Mouse (Mus musculus): Measurements from ENCODE around the gene Wdr73. TPM values are rescaled to one million over a fixed set of nuclear protein-coding genes. Genes with fewer than 3 reads are reported as not detected.

The Wdr73 gene
- polyA plus RNA-seq, 1 experiment from 2014 or later: 36.2 TPM

GRCm38 (mm10) chr7:80893086-80893752 is 7.8 kb downstream of the Wdr73 start:
- no peak overlapping the region for H3K27ac ChIP-seq (replicated peaks)

GRCm38 (mm10) chr7:80889841-80890241 is 11.2 kb downstream of the Wdr73 start:
- Histone ChIP-seq H3K9me3 (no peaks in the 10 kb centered on the region), H3K27me3 (no peaks in the 10 kb centered on the region), H3K4me2 (no peak overlapping the region), H3K27ac (replicated peaks) (peak overlapping the region; percentile 47), H3K4me3 (no peak overlapping the region), H3K36me3 (peaks cover 27% of the 10 kb centered on the region), H3K4me1 (replicated peaks) (peaks cover 8% of the 10 kb centered on the region; the same call in 1 of the 2 replicates), H3K9ac (no peak overlapping the region)
- no peak for ATAC-seq (ENCODE audit: low FRiP score, low read depth)
- 81% methylated on average over 13 of the region's 13 CpGs for WGBS

More at GRCm38 (mm10) chr7:80893086-80893752, 7.8 kb downstream of the Wdr73 start:
- Histone ChIP-seq H3K27me3 (no peaks in the 10 kb centered on the region), H3K4me2 (no peak overlapping the region), H3K36me3 (peaks cover 41% of the 10 kb centered on the region), H3K4me1 (replicated peaks) (peaks cover 8% of the 10 kb centered on the region; the same call in 1 of the 2 replicates), H3K4me3 (no peak overlapping the region), H3K9ac (no peak overlapping the region), H3K9me3 (no peaks in the 10 kb centered on the region)
- no peak for ATAC-seq (ENCODE audit: low FRiP score, low read depth)
- 89% methylated on average over 15 of the region's 15 CpGs for WGBS

- peak overlapping the region; percentile 47 for H3K27ac ChIP-seq (replicated peaks)
- peaks cover 22% of the 10 kb centered on the region for H3K36me3 ChIP-seq
- H3K9me3 ChIP-seq: no peaks in the 10 kb centered on the region
- H3K4me1 ChIP-seq (replicated peaks): peaks cover 8% of the 10 kb centered on the region; the same call in 1 of the 2 replicates
- no peak overlapping the region for H3K4me2 ChIP-seq
- H3K9ac ChIP-seq: no peak overlapping the region
- no peak overlapping the region for H3K4me3 ChIP-seq
- ATAC-seq (ENCODE audit: low FRiP score, low read depth): peak; percentile 78
- 37% methylated on average over 9 of the region's 9 CpGs for WGBS
- no peaks in the 10 kb centered on the region for H3K27me3 ChIP-seq
Observed at GRCm38 (mm10) chr7:80889021-80889511, 12.0 kb downstream of the Wdr73 start.

- H3K27ac ChIP-seq (replicated peaks): 0 out of 2 replicates have a peak overlapping the region, but pooled peaks have one; percentile 47
- no peaks in the 10 kb centered on the region for H3K27me3 ChIP-seq
- whole genome bisulfite sequencing: 66% methylated on average over 7 of the region's 7 CpGs
- H3K9me3 ChIP-seq: no peaks in the 10 kb centered on the region
- no peak overlapping the region for H3K9ac ChIP-seq
- H3K4me3 ChIP-seq: no peak overlapping the region
- peaks cover 21% of the 10 kb centered on the region for H3K36me3 ChIP-seq
- H3K4me1 ChIP-seq (replicated peaks): peaks cover 8% of the 10 kb centered on the region; the same call in 1 of the 2 replicates
- no peak; the same call in 1 of the 2 replicates for ATAC-seq (ENCODE audit: low FRiP score, low read depth)
- no peak overlapping the region for H3K4me2 ChIP-seq
Observed at GRCm38 (mm10) chr7:80888595-80888994, 12.5 kb downstream of the Wdr73 start.

GRCm38 (mm10) chr7:80885666-80886065 is 15.4 kb downstream of the Wdr73 start:
- H3K4me1 ChIP-seq (replicated peaks): peaks cover 17% of the 10 kb centered on the region
- WGBS: 8% methylated on average over 1 of the region's 1 CpGs
- no peaks in the 10 kb centered on the region for H3K27me3 ChIP-seq
- ATAC-seq (ENCODE audit: low FRiP score, low read depth): no peak
- no peak overlapping the region for H3K4me3 ChIP-seq
- no peaks in the 10 kb centered on the region for H3K36me3 ChIP-seq
- H3K9me3 ChIP-seq: no peaks in the 10 kb centered on the region
- H3K27ac ChIP-seq (replicated peaks): no peak overlapping the region
- H3K4me2 ChIP-seq: no peak overlapping the region
- no peak overlapping the region for H3K9ac ChIP-seq

- peak; percentile 82 for ATAC-seq (ENCODE audit: low FRiP score, low read depth)
- Histone ChIP-seq H3K4me1 (replicated peaks) (peaks cover 9% of the 10 kb centered on the region), H3K9me3 (no peaks in the 10 kb centered on the region), H3K27ac (replicated peaks) (no peak overlapping the region), H3K9ac (no peak overlapping the region), H3K36me3 (peaks cover 2% of the 10 kb centered on the region; the same call in 1 of the 2 replicates), H3K4me3 (peak overlapping the region; percentile 24), H3K27me3 (no peaks in the 10 kb centered on the region), H3K4me2 (peak overlapping the region; percentile 54)
- 27% methylated on average over 14 of the region's 14 CpGs for WGBS
Observed at GRCm38 (mm10) chr7:80882830-80883505, 18.1 kb downstream of the Wdr73 start.

GRCm38 (mm10) chr7:80875727-80876126 is 25.3 kb downstream of the Wdr73 start:
- WGBS: 33% methylated on average over 37 of the region's 37 CpGs
- no peak overlapping the region for H3K27ac ChIP-seq (replicated peaks)
- ATAC-seq (ENCODE audit: low FRiP score, low read depth): no peak
- H3K4me1 ChIP-seq (replicated peaks): no peaks in the 10 kb centered on the region
- peaks cover 42% of the 10 kb centered on the region for H3K36me3 ChIP-seq
- H3K4me3 ChIP-seq: no peak overlapping the region
- H3K9me3 ChIP-seq: no peaks in the 10 kb centered on the region
- no peak overlapping the region for H3K9ac ChIP-seq
- no peak overlapping the region for H3K4me2 ChIP-seq
- no peaks in the 10 kb centered on the region for H3K27me3 ChIP-seq

- no peaks in the 10 kb centered on the region for H3K4me1 ChIP-seq (replicated peaks)
- ATAC-seq (ENCODE audit: low FRiP score, low read depth): no peak
- H3K9ac ChIP-seq: no peak overlapping the region
- H3K36me3 ChIP-seq: peaks cover 61% of the 10 kb centered on the region
- no peak overlapping the region for H3K4me2 ChIP-seq
- H3K27ac ChIP-seq (replicated peaks): no peak overlapping the region
- no peak overlapping the region for H3K4me3 ChIP-seq
- no peaks in the 10 kb centered on the region for H3K27me3 ChIP-seq
- 94% methylated on average over 2 of the region's 2 CpGs for WGBS
- H3K9me3 ChIP-seq: no peaks in the 10 kb centered on the region
Observed at GRCm38 (mm10) chr7:80873631-80874030, 27.4 kb downstream of the Wdr73 start.

GRCm38 (mm10) chr7:80873038-80873437 is 28.0 kb downstream of the Wdr73 start:
- Histone ChIP-seq H3K27me3 (no peaks in the 10 kb centered on the region), H3K4me3 (no peak overlapping the region), H3K4me1 (replicated peaks) (no peaks in the 10 kb centered on the region), H3K36me3 (peaks cover 66% of the 10 kb centered on the region), H3K9me3 (no peaks in the 10 kb centered on the region), H3K4me2 (no peak overlapping the region), H3K9ac (no peak overlapping the region), H3K27ac (replicated peaks) (no peak overlapping the region)
- 79% methylated on average over 5 of the region's 5 CpGs for WGBS
- no peak for ATAC-seq (ENCODE audit: low FRiP score, low read depth)

GRCm38 (mm10) chr7:80868686-80869085 is 32.4 kb downstream of the Wdr73 start:
- Histone ChIP-seq H3K4me1 (replicated peaks) (peaks cover 27% of the 10 kb centered on the region), H3K27ac (replicated peaks) (no peak overlapping the region), H3K4me3 (no peak overlapping the region), H3K4me2 (no peak overlapping the region), H3K9ac (no peak overlapping the region), H3K36me3 (peaks cover 80% of the 10 kb centered on the region), H3K27me3 (no peaks in the 10 kb centered on the region), H3K9me3 (no peaks in the 10 kb centered on the region)
- WGBS: 97% methylated on average over 2 of the region's 2 CpGs
- ATAC-seq (ENCODE audit: low FRiP score, low read depth): no peak

- H3K9me3 ChIP-seq: no peaks in the 10 kb centered on the region
- H3K4me2 ChIP-seq: no peak overlapping the region
- peaks cover 47% of the 10 kb centered on the region for H3K4me1 ChIP-seq (replicated peaks)
- no peak overlapping the region for H3K27ac ChIP-seq (replicated peaks)
- H3K4me3 ChIP-seq: no peak overlapping the region
- H3K36me3 ChIP-seq: peaks cover 63% of the 10 kb centered on the region
- WGBS: 93% methylated on average over 7 of the region's 7 CpGs
- H3K9ac ChIP-seq: no peak overlapping the region
- ATAC-seq (ENCODE audit: low FRiP score, low read depth): no peak
- no peaks in the 10 kb centered on the region for H3K27me3 ChIP-seq
Observed at GRCm38 (mm10) chr7:80866514-80867147, 34.4 kb downstream of the Wdr73 start.

- Histone ChIP-seq H3K27ac (replicated peaks) (no peak overlapping the region), H3K4me1 (replicated peaks) (peaks cover 50% of the 10 kb centered on the region), H3K9ac (no peak overlapping the region), H3K4me2 (no peak overlapping the region), H3K36me3 (peaks cover 57% of the 10 kb centered on the region), H3K9me3 (no peaks in the 10 kb centered on the region), H3K4me3 (no peak overlapping the region), H3K27me3 (no peaks in the 10 kb centered on the region)
- no peak for ATAC-seq (ENCODE audit: low FRiP score, low read depth)
- 92% methylated on average over 7 of the region's 7 CpGs for WGBS
Observed at GRCm38 (mm10) chr7:80865521-80865920, 35.5 kb downstream of the Wdr73 start.
